Mouse (Mus musculus) heart, adult 2 months (tissue): ENCODE results near the gene Fez2.

Source experiments
- CTCF ChIP-seq: fragments of 200-600 bp; IDR thresholded peaks from 2 replicates; pipeline ENCODE4 v1.8.1; 2022; ENCODE audit warnings: antibody characterized with exemption, mild to moderate bottlenecking, moderate library complexity
- EP300 ChIP-seq: fragments of 200-500 bp; IDR thresholded peaks from 2 replicates; pipeline ENCODE4 v1.6.1; 2011; ENCODE audit warnings: low read depth, low read length, control low read depth; ENCODE audit not compliant: insufficient read depth
- POLR2A ChIP-seq: fragments of 200-500 bp; IDR thresholded peaks from 2 replicates; pipeline ENCODE4 v1.6.1; 2011; ENCODE audit warnings: mild to moderate bottlenecking, low read depth, low read length, control low read depth; ENCODE audit not compliant: insufficient read depth

- TF ChIP-seq CTCF (no peak), POLR2A (no peak), EP300 (no peak)
Measured at GRCm38 (mm10) chr17:78352500-78352855, 65.5 kb downstream of the Fez2 start.
